Mouse (Mus musculus): Measurements from ENCODE around the gene Mrpl40. TPM values are rescaled to one million over a fixed set of nuclear protein-coding genes. Genes with fewer than 3 reads are reported as not detected.

Mrpl40 gene
- total RNA-seq, 2 experiments from 2014 or later = 5.4 to 26.8 TPM

DNA sequence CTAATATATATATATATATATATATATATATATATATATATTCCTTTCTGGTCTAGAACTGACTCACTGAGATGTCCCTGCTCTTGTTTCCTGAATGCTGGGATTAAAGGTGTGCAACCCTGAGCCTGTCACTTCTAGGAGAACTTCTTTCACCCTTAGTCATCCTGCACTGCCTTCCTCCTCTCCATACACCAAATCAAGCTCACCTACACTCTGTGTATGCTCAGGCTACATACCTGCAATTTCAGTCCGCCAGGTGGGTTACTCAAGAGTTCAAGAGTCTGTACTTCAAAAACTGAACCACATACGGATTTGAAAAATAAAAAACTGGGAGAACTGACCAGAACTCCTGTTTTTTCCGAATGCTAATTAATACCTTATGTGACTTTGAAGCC, 40.6 kb downstream of the Mrpl40 start:
- no peak for ATAC-seq (replicated peaks; ENCODE audit: low FRiP score, poor library complexity, severe bottlenecking)

DNA sequence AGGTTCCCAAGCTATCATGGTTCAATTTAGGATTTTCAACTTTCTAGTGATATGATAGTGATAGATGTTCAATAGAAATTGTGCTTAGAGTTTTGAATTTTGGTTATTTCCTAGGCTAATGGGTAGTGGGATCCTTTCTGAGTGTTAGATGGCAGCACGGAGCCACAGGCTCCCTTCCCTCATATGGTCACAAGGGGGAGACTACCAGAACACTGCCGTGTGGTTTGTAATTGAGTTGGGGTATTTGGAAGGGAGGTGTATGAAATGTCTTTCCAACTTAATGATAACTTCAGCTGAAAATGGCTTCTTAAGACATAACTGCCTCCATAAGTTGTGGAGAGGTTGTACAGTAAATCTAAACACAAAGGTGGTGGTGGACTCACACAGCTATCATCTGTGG, 43.2 kb downstream of the Mrpl40 start:
- no peak for ATAC-seq (replicated peaks; ENCODE audit: low FRiP score, poor library complexity, severe bottlenecking)

DNA sequence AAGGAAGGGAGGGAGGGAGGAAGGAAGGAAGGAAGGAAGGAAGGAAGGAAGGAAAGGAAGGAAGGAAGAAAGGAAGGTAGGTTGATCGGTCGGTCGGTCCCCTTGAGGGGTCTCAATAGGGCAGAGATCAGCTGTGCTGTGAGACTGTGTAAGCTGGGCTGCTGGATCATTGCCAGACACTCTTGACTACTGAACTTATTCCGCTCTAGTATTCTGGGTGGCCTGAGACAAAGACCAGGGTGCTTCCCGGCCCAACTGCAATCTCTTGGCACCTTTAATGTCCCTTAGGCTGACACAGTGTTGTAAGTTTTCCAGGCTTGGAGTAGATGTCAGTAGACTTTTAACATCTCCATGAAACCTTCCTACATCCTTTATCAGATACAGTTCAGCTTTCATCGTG, 47.6 kb downstream of the Mrpl40 start:
- no peak for ATAC-seq (replicated peaks; ENCODE audit: low FRiP score, poor library complexity, severe bottlenecking)

DNA sequence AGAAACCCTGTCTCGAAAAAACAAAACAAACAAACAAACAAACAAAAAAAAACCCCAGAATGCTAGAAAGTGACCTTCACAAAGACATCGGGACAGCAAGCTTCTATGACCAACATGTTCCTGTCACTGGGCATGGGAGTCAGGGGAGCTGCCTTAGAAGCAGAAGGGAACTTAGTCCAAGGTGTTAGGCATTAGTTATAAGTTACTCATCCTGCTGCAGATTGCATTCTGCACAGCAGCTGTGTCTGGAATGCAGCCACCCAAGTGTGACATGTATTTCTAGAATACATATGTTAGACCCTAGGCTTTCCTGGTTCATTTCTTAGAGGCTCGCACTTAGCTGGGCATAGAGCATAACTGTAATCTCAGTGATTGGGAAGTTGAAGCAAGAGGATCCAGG, 48.0 kb downstream of the Mrpl40 start:
- ATAC-seq (replicated peaks; ENCODE audit: low FRiP score, poor library complexity, severe bottlenecking) = no peak

DNA sequence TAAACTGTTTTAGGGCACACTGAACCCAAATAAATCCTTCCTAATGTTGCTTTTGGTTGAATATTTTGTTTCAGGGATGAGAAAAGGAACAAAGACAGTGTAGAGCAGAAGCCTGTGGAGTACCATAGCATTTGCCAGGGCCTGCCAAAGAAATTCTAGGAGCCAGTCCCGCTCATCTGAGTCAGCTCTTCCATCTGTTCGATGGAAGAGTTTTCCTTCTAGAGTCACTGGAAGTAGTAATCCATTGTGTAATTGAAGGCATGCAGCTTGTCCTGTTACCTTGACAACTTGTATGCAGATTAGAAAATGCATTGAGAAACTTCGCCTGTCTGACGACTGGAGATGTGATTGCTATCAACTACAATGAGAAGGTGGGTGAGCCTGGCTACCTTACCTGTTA, 53.7 kb downstream of the Mrpl40 start:
- no peak for ATAC-seq (replicated peaks; ENCODE audit: low FRiP score, poor library complexity, severe bottlenecking)

DNA sequence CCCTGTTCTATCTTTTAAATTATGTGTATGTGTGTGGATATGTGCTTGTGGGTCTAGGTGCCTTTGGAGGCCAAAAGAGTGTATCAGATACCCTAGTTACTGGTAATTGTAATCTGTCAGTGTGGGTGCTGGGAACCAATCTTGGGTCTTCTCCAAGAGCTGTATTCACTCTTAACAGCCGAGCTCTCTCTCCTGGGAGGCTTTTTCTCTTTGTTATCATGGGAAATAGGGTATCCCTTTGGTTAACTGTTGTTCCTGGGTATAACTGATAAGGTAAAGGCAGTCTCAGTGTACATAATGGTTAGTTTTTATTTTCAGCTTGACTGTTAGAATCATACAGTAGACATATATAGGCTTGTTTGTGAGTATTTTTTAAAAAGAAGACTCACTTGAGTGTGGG, 54.3 kb downstream of the Mrpl40 start:
- no peak for ATAC-seq (replicated peaks; ENCODE audit: low FRiP score, poor library complexity, severe bottlenecking)

Other genes starting within 250 kb of the Mrpl40 start
- gene Sept5, start 246.9 kb downstream of the Mrpl40 start, total RNA-seq (2015; ENCODE audit: low replicate concordance) = 13.4 and 19.4 TPM in 2 replicates
- 11.7 and 15.2 TPM in 2 replicates for gene Sept5, start 246.9 kb downstream of the Mrpl40 start, total RNA-seq (2017; ENCODE audit: low replicate concordance)
- not detected in 2 replicates for gene Cldn5, start 100.0 kb downstream of the Mrpl40 start, total RNA-seq (2015; ENCODE audit: low replicate concordance)
- not detected in 2 replicates for gene Cldn5, start 100.0 kb downstream of the Mrpl40 start, total RNA-seq (2017; ENCODE audit: low replicate concordance)
- gene Ufd1, start 65.1 kb downstream of the Mrpl40 start, total RNA-seq (2015; ENCODE audit: low replicate concordance) = 26.1 and 27.3 TPM in 2 replicates
- 32.5 and 54.9 TPM in 2 replicates for gene Ufd1, start 65.1 kb downstream of the Mrpl40 start, total RNA-seq (2017; ENCODE audit: low replicate concordance)
- 21.7 and 23.6 TPM in 2 replicates for gene Cdc45, start 64.9 kb downstream of the Mrpl40 start, total RNA-seq (2015; ENCODE audit: low replicate concordance)
- gene Cdc45, start 64.9 kb downstream of the Mrpl40 start, total RNA-seq (2017; ENCODE audit: low replicate concordance) = 28.5 and 33.2 TPM in 2 replicates
- 12.7 and 14.0 TPM in 2 replicates for gene 2510002D24Rik, start 40.3 kb downstream of the Mrpl40 start, total RNA-seq (2015; ENCODE audit: low replicate concordance)
- gene 2510002D24Rik, start 40.3 kb downstream of the Mrpl40 start, total RNA-seq (2017; ENCODE audit: low replicate concordance) = 6.3 and 10.9 TPM in 2 replicates
- gene Gm28539, start 40.3 kb downstream of the Mrpl40 start, total RNA-seq (2015; ENCODE audit: low replicate concordance) = not detected in 2 replicates
- gene Gm28539, start 40.3 kb downstream of the Mrpl40 start, total RNA-seq (2017; ENCODE audit: low replicate concordance) = 2.9 TPM in 1 of 2 replicates, not detected in the other
- 19.2 and 20.4 TPM in 2 replicates for gene Hira, start 175 bp upstream of the Mrpl40 start, total RNA-seq (2015; ENCODE audit: low replicate concordance)
- gene Hira, start 175 bp upstream of the Mrpl40 start, total RNA-seq (2017; ENCODE audit: low replicate concordance) = 13.9 and 24.5 TPM in 2 replicates